Mouse (Mus musculus) kidney, adult 2 months (tissue): ENCODE results near the gene Rps6kc1.

Source experiments
- CTCF ChIP-seq: fragments of 200-500 bp; conservative IDR thresholded peaks from 2 replicates; pipeline ENCODE4 v1.5.1; 2011; ENCODE audit warnings: low read depth, mild to moderate bottlenecking, control low read depth, low read length, moderate library complexity, mixed read lengths; ENCODE audit not compliant: insufficient read depth, insufficient read length
- POLR2A ChIP-seq: fragments of 200-500 bp; IDR thresholded peaks from one replicate; pipeline ENCODE4 v1.6.1; 2011; ENCODE audit warnings: low read depth, low read length, control low read depth

DNA sequence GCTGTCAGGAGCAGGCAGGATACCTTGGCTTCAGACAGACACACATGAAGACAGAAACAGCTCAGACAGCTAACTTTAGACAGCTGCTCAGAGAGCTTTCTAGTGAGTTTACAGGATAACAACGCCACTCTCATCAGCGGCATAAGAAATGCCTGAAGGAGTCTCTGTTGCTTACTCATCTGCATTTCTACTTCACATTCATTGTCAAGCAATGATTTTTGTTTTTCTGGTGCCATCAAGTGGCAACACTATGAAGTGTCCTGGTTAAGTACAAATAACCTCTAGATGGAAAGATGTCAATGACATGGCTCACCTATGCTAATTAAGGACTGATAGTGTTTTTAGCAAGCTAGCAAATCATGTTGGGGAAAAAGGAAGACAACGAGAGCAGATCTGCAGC, 42.8 kb downstream of the Rps6kc1 start:
- TF ChIP-seq POLR2A (no peak), CTCF (no peak)
